Comparison of ENCODE assay signal across 13 mouse cellular contexts in the genomic region with DNA sequence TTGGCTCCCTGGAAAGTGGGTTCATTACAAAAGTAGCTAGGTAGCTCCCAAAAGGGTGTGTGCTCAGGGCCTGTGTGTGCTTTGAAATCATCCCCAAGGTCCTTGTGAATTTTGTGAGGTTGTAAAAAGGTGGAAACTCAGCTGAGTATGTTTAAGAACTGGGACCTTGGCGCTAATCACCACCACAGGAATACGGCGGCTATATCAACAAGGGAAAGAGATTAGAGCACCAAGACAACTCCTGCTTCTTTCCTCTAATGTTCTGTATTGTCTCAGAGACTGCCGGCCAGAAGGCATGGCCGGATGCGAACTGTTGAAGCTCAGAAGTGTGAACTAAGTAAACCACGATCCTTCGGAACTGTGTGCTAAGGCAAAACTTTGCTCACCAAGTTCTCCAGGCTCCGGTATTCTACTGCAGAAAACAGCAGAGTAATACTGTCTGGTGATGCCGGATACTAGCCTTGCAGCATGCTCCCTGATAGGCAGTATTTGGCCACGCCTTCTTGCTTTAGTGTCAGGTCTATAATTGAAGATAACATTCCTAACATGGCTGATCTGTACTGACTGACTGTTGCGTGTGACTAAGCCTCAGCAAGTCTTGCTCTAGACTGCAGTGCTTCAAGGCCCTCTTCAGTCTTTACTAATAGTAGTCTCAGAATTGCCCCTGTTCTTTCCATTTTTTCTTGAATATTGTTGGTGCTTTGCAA. TPM values are rescaled to one million over a fixed set of nuclear protein-coding genes. Genes with fewer than 3 reads are reported as not detected.
DNase-seq lines count a peak whose midpoint lies in the region; ATAC-seq and TF ChIP-seq lines count a peak whose summit lies in the region.
"Had no signal": no experiment of that assay in that cellular context is flagged by ENCODE, and none has a peak within 500 bp of the region (broad histone marks: within the 10 kb centered on the region; RNA-seq: fewer than 3 reads in every experiment).

No protein-coding gene starts in this region.

- no peak overlapping the region for H3K4me3 ChIP-seq in heart, embryonic 12.5 days
- no peak overlapping the region for H3K4me3 ChIP-seq in G1E (ENCODE audit: low read depth, low read length)
- H3K4me3 ChIP-seq in embryonic fibroblast, embryonic 13.5 days (ENCODE audit: insufficient read depth, low read length) = no peak overlapping the region
- H3K4me3 ChIP-seq in liver, embryonic 13.5 days (replicated peaks) = peak overlapping the region; percentile 43
- no peak overlapping the region for H3K4me3 ChIP-seq in midbrain, embryonic 15.5 days
- H3K4me3 ChIP-seq: limb, embryonic 13.5 days had no signal

- TF ChIP-seq POLR2A in embryonic fibroblast, embryonic 13.5 days (IDR thresholded peaks at IDR 0.05; ENCODE audit: low read depth, low read length) = no peak

- no peaks in the 10 kb centered on the region for H3K36me3 ChIP-seq in heart, embryonic 12.5 days
- peaks cover 71% of the 10 kb centered on the region for H3K36me3 ChIP-seq in G1E (replicated peaks)
- H3K36me3 ChIP-seq in liver, embryonic 13.5 days = peaks cover 13% of the 10 kb centered on the region
- no peaks in the 10 kb centered on the region for H3K36me3 ChIP-seq in midbrain, embryonic 15.5 days (replicated peaks)
- H3K36me3 ChIP-seq: limb, embryonic 13.5 days had no signal

- H3K27ac ChIP-seq in heart, embryonic 12.5 days (ENCODE audit: poor library complexity, severe bottlenecking) = peak overlapping the region; percentile 46
- peak overlapping the region; percentile 75; the same call in 1 of the 2 replicates for H3K27ac ChIP-seq in embryonic fibroblast, embryonic 13.5 days (ENCODE audit: insufficient read depth, low read length)
- H3K27ac ChIP-seq in liver, embryonic 13.5 days = peak overlapping the region; percentile 97
- no peak overlapping the region for H3K27ac ChIP-seq in midbrain, embryonic 15.5 days
- H3K27ac ChIP-seq: hindbrain, embryonic 14.5 days; kidney, postnatal 0 days; limb, embryonic 13.5 days had no signal

- no peak for DNase-seq in heart, adult 8-10 months (ENCODE audit: low spot score)
- DNase-seq in G1E (ENCODE audit: low spot score) = no peak
- DNase-seq in liver, embryonic 13.5 days = peak; percentile 79
- no peak for DNase-seq in urinary bladder, postnatal 36 days (ENCODE audit: low spot score in 2 of 2)
- DNase-seq in kidney, postnatal 10 days = no peak
- DNase-seq: gastrocnemius, postnatal 10 days had no signal

- H3K4me1 ChIP-seq in heart, embryonic 12.5 days (replicated peaks) = peaks cover 41% of the 10 kb centered on the region
- peaks cover 42% of the 10 kb centered on the region for H3K4me1 ChIP-seq in G1E (ENCODE audit: insufficient read depth, low read depth, low read length)
- H3K4me1 ChIP-seq in embryonic fibroblast, embryonic 13.5 days (ENCODE audit: control insufficient read depth, insufficient read depth, low read length) = peaks cover 4% of the 10 kb centered on the region
- H3K4me1 ChIP-seq in liver, embryonic 13.5 days (replicated peaks) = peaks cover 88% of the 10 kb centered on the region
- H3K4me1 ChIP-seq in midbrain, embryonic 15.5 days = no peaks in the 10 kb centered on the region

- no peak overlapping the region for H3K9ac ChIP-seq in heart, embryonic 12.5 days
- H3K9ac ChIP-seq in liver, embryonic 13.5 days = peak overlapping the region; percentile 62
- H3K9ac ChIP-seq in midbrain, embryonic 15.5 days = no peak overlapping the region
- H3K9ac ChIP-seq: hindbrain, embryonic 14.5 days; limb, embryonic 13.5 days had no signal

- no peak for TF ChIP-seq CTCF in G1E (IDR thresholded peaks at IDR 0.05; ENCODE audit: low read depth, low read length)
- no peak for TF ChIP-seq CTCF in embryonic fibroblast, embryonic 13.5 days (IDR thresholded peaks at IDR 0.05; ENCODE audit: borderline replicate concordance, insufficient read depth, low read length)

- peak overlapping the region; percentile 36 for H3K4me2 ChIP-seq in heart, embryonic 12.5 days
- H3K4me2 ChIP-seq in liver, embryonic 13.5 days = peak overlapping the region; percentile 67
- H3K4me2 ChIP-seq in midbrain, embryonic 15.5 days = no peak overlapping the region
- H3K4me2 ChIP-seq: hindbrain, embryonic 14.5 days; limb, embryonic 13.5 days; midbrain, embryonic 11.5 days had no signal

- H3K9me3 ChIP-seq in heart, embryonic 12.5 days (replicated peaks) = no peaks in the 10 kb centered on the region
- no peaks in the 10 kb centered on the region for H3K9me3 ChIP-seq in G1E (replicated peaks)
- H3K9me3 ChIP-seq in liver, embryonic 13.5 days (replicated peaks) = no peaks in the 10 kb centered on the region
- no peaks in the 10 kb centered on the region for H3K9me3 ChIP-seq in midbrain, embryonic 15.5 days
- H3K9me3 ChIP-seq: limb, embryonic 13.5 days had no signal

- WGBS in heart, embryonic 12.5 days = 23% methylated on average over 12 of the region's 12 CpGs
- WGBS in liver, embryonic 13.5 days (ENCODE audit: insufficient replicate concordance) = 34% methylated on average over 12 of the region's 12 CpGs
- 94% methylated on average over 12 of the region's 12 CpGs for WGBS in midbrain, embryonic 15.5 days

- no peaks in the 10 kb centered on the region for H3K27me3 ChIP-seq in heart, embryonic 12.5 days (replicated peaks)
- no peaks in the 10 kb centered on the region for H3K27me3 ChIP-seq in G1E (ENCODE audit: insufficient read depth, low read length)
- H3K27me3 ChIP-seq in liver, embryonic 13.5 days = no peaks in the 10 kb centered on the region
- H3K27me3 ChIP-seq in midbrain, embryonic 15.5 days (replicated peaks) = no peaks in the 10 kb centered on the region
- H3K27me3 ChIP-seq: limb, embryonic 13.5 days had no signal

- ATAC-seq in heart, embryonic 12.5 days (ENCODE audit: insufficient number of reproducible peaks, low FRiP score) = peak; percentile 90
- ATAC-seq in G1E (ENCODE audit: extremely low read depth, insufficient number of reproducible peaks, low FRiP score, poor library complexity, severe bottlenecking) = peak; percentile 55; the same call in 1 of the 2 replicates
- peak; percentile 98 for ATAC-seq in liver, embryonic 13.5 days (ENCODE audit: low read depth)
- ATAC-seq in midbrain, embryonic 15.5 days (replicated peaks) = no peak

RNA-seq across cellular contexts. Expression of a gene that starts 19.5 kb away (rescaled TPM):
- polyA plus RNA-seq in heart, embryonic 12.5 days (2016; fragmentation: Nextera tagmentation; extraction: Ambion mirVana) = 16.6 and 17.3 TPM in 2 replicates
- total RNA-seq in heart, adult 8-10 months (2022) = 10 to 100 TPM; 13.7 to 18.6 (median 16.9) TPM
- total RNA-seq in G1E (2014; fragmentation: Nextera tagmentation) (160 and 167 TPM in 2 replicates), G1E (2017) (64.9 and 67.0 TPM in 2 replicates)
- 28.3 and 30.2 TPM in 2 replicates for polyA plus RNA-seq in G1E (2012)
- polyA plus RNA-seq in embryonic fibroblast, embryonic 13.5 days (2011; ENCODE audit: insufficient read length, low read depth, missing spikeins) = 53.0 and 54.3 TPM in 2 replicates
- 19.9 and 20.4 TPM in 2 replicates for polyA plus RNA-seq in liver, embryonic 13.5 days (2015; fragmentation: Nextera tagmentation; extraction: Ambion mirVana)
- 19.5 and 21.2 TPM in 2 replicates for polyA plus RNA-seq in midbrain, embryonic 15.5 days (2015; fragmentation: Nextera tagmentation; extraction: Ambion mirVana)

RNA-seq across cellular contexts. Expression of a gene that starts 29.2 kb away (rescaled TPM):
- 36.6 and 37.8 TPM in 2 replicates for polyA plus RNA-seq in heart, embryonic 12.5 days (2016; fragmentation: Nextera tagmentation; extraction: Ambion mirVana)
- total RNA-seq in heart, adult 8-10 months (2022) = 10 to 100 TPM; 35.4 to 43.8 (median 40.9) TPM
- total RNA-seq in G1E (2014; fragmentation: Nextera tagmentation) (56.1 and 62.6 TPM in 2 replicates), G1E (2017) (48.4 and 56.4 TPM in 2 replicates)
- 8.1 and 13.9 TPM in 2 replicates for polyA plus RNA-seq in G1E (2012)
- polyA plus RNA-seq in embryonic fibroblast, embryonic 13.5 days (2011; ENCODE audit: insufficient read length, low read depth, missing spikeins) = 68.8 and 72.9 TPM in 2 replicates
- polyA plus RNA-seq in liver, embryonic 13.5 days (2015; fragmentation: Nextera tagmentation; extraction: Ambion mirVana) = 21.3 and 28.2 TPM in 2 replicates
- polyA plus RNA-seq in midbrain, embryonic 15.5 days (2015; fragmentation: Nextera tagmentation; extraction: Ambion mirVana) = 28.7 and 33.6 TPM in 2 replicates
